Mouse (Mus musculus) lung, adult 2 months (tissue): Measurements from ENCODE around the gene Ncl.

ENCODE experiments used
- CTCF ChIP-seq: fragments of 200-500 bp; IDR thresholded peaks from 2 replicates; pipeline ENCODE4 v1.5.1; 2011; ENCODE audit warnings: mild to moderate bottlenecking, low read length, control low read depth; ENCODE audit not compliant: insufficient read depth
- POLR2A ChIP-seq: fragments of 200-500 bp; IDR thresholded peaks from 2 replicates; pipeline ENCODE4 v1.6.1; 2011; ENCODE audit warnings: low read depth, mild to moderate bottlenecking, control low read depth, low read length, borderline replicate concordance; ENCODE audit errors: extremely low read depth

DNA sequence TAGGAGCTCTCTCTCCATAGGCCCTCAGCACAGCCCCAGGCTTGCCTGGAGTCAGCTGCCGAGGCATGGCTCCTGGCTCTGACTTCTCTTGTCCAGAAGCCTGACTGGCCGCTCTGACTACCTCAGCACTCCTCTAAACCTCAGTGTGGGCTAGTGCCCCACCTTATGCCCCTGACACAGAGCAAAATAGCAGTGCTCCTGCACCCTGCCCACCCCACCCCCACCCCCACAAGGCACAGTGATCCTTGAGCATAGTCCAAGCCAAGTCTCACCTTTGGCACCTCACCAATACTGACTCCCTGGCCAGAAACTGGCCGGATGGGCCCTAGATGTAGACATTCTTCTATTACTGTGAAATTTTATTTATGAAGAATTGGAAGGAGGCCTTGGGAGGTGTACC, 52.5 kb downstream of the Ncl start:
- TF ChIP-seq CTCF = no peak
- no peak for TF ChIP-seq POLR2A
